Mouse (Mus musculus): ENCODE measurements around the gene Ptpn20. TPM values are rescaled to one million over a fixed set of nuclear protein-coding genes. Genes with fewer than 3 reads are reported as not detected.

Gene Ptpn20
- polyA plus RNA-seq, 1 experiment from 2014 or later, result 0.12 TPM

- WGBS (ENCODE audit: insufficient replicate concordance), result 75% methylated on average over 9 of the region's 9 CpGs
- Histone ChIP-seq H3K9ac (ENCODE audit: low read depth, low read length) (no peak overlapping the region), H3K36me3 (ENCODE audit: control insufficient read depth, insufficient read depth) (no peaks in the 10 kb centered on the region), H3K4me3 (ENCODE audit: low read depth, low read length) (no peak overlapping the region), H3K9me3 (replicated peaks; ENCODE audit: control insufficient read depth, low read length) (no peaks in the 10 kb centered on the region), H3K4me2 (ENCODE audit: low read depth, low read length) (no peak overlapping the region), H3K27ac (ENCODE audit: low read length) (no peak overlapping the region), H3K4me1 (ENCODE audit: control insufficient read depth, low read depth, low read length) (no peaks in the 10 kb centered on the region), H3K27me3 (ENCODE audit: control insufficient read depth, insufficient read depth, low read depth, low read length) (no peaks in the 10 kb centered on the region)
- no peak for ATAC-seq (ENCODE audit: low read depth)
Measured at GRCm38 (mm10) chr14:33598376-33599130, 9.5 kb downstream of the Ptpn20 start.

DNA sequence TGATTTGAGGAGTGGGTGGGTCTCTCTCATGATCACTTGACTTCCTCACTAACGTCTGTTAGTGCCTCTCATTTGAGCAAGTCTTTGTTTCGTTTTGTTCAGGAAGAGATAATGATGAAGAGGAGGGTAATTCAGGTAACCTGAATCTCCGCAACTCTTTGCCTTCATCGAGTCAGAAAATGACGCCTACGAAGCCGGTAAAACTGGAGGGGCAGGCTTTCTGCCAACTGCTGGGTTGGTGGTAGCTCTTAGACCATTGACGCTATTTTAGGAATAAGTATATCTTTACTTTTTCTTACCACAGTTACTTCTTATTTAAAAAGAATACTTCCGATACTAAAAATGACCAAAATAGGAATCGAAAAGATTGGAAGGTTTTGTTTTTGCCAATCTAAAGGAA lies 18.4 kb downstream of the Ptpn20 start:
- Histone ChIP-seq H3K4me2 (ENCODE audit: low read depth, low read length) (no peak overlapping the region), H3K27ac (ENCODE audit: low read length) (no peak overlapping the region)

GRCm38 (mm10) chr14:33625036-33625435 lies 36.0 kb downstream of the Ptpn20 start:
- no peak overlapping the region for H3K27ac ChIP-seq (ENCODE audit: low read length)
- H3K4me1 ChIP-seq (ENCODE audit: control insufficient read depth, low read depth, low read length), result no peaks in the 10 kb centered on the region
- no peaks in the 10 kb centered on the region for H3K36me3 ChIP-seq (ENCODE audit: control insufficient read depth, insufficient read depth)
- H3K4me2 ChIP-seq (ENCODE audit: low read depth, low read length), result no peak overlapping the region
- WGBS (ENCODE audit: insufficient replicate concordance), result 58% methylated on average over 3 of the region's 3 CpGs
- ATAC-seq (ENCODE audit: low read depth), result no peak
- H3K9ac ChIP-seq (ENCODE audit: low read depth, low read length), result no peak overlapping the region
- no peak overlapping the region for H3K4me3 ChIP-seq (ENCODE audit: low read depth, low read length)
- no peaks in the 10 kb centered on the region for H3K9me3 ChIP-seq (replicated peaks; ENCODE audit: control insufficient read depth, low read length)
- no peaks in the 10 kb centered on the region for H3K27me3 ChIP-seq (ENCODE audit: control insufficient read depth, insufficient read depth, low read depth, low read length)

More for the DNA sequence above, 18.4 kb downstream of the Ptpn20 start:
- H3K36me3 ChIP-seq (ENCODE audit: control insufficient read depth, insufficient read depth), result no peaks in the 10 kb centered on the region
- H3K9me3 ChIP-seq (replicated peaks; ENCODE audit: control insufficient read depth, low read length), result no peaks in the 10 kb centered on the region
- 73% methylated on average over 10 of the region's 10 CpGs for WGBS (ENCODE audit: insufficient replicate concordance)
- no peaks in the 10 kb centered on the region for H3K27me3 ChIP-seq (ENCODE audit: control insufficient read depth, insufficient read depth, low read depth, low read length)
- ATAC-seq (ENCODE audit: low read depth), result no peak
- H3K9ac ChIP-seq (ENCODE audit: low read depth, low read length), result no peak overlapping the region
- H3K4me1 ChIP-seq (ENCODE audit: control insufficient read depth, low read depth, low read length), result no peaks in the 10 kb centered on the region
- no peak overlapping the region for H3K4me3 ChIP-seq (ENCODE audit: low read depth, low read length)

DNA sequence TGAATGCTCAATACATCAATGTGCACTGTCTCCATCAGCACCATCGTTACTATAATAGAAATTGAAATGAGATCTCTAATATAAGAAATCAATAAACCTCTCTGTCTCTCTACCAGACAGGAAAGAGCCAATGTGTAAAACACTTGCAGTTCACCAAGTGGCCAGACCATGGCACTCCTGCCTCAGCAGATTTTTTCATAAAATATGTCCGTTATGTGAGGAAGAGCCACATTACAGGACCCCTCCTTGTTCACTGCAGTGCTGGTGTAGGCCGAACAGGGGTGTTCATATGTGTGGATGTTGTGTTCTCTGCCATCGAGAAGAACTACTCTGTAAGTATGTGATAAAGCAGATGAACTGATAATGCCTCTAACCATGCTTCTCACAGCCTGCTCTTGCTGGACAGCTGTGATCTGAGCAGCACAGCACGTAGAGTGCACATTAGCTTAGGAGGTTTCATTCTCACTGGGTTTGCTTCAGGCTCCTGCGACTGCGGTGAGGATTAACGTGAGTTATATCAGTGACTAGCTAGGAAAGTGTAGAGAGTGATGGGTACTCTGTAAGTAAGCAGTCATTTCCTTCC lies 43.9 kb downstream of the Ptpn20 start:
- H3K4me2 ChIP-seq (ENCODE audit: low read depth, low read length), result no peak overlapping the region
- ATAC-seq (ENCODE audit: low read depth), result peak; percentile 77
- peaks cover 10% of the 10 kb centered on the region; the same call in 1 of the 2 replicates for H3K4me1 ChIP-seq (ENCODE audit: control insufficient read depth, low read depth, low read length)
- H3K27ac ChIP-seq (ENCODE audit: low read length), result peak overlapping the region; percentile 18; the same call in 1 of the 2 replicates
- no peak overlapping the region for H3K9ac ChIP-seq (ENCODE audit: low read depth, low read length)
- WGBS (ENCODE audit: insufficient replicate concordance), result 33% methylated on average over 8 of the region's 8 CpGs
- H3K9me3 ChIP-seq (replicated peaks; ENCODE audit: control insufficient read depth, low read length), result no peaks in the 10 kb centered on the region
- no peaks in the 10 kb centered on the region for H3K27me3 ChIP-seq (ENCODE audit: control insufficient read depth, insufficient read depth, low read depth, low read length)
- H3K4me3 ChIP-seq (ENCODE audit: low read depth, low read length), result no peak overlapping the region
- H3K36me3 ChIP-seq (ENCODE audit: control insufficient read depth, insufficient read depth), result no peaks in the 10 kb centered on the region

- no peaks in the 10 kb centered on the region for H3K27me3 ChIP-seq (ENCODE audit: control insufficient read depth, insufficient read depth, low read depth, low read length)
- H3K4me3 ChIP-seq (ENCODE audit: low read depth, low read length), result no peak overlapping the region
- peak; percentile 77 for ATAC-seq (ENCODE audit: low read depth)
- H3K4me1 ChIP-seq (ENCODE audit: control insufficient read depth, low read depth, low read length), result peaks cover 10% of the 10 kb centered on the region; the same call in 1 of the 2 replicates
- H3K36me3 ChIP-seq (ENCODE audit: control insufficient read depth, insufficient read depth), result no peaks in the 10 kb centered on the region
- H3K9me3 ChIP-seq (replicated peaks; ENCODE audit: control insufficient read depth, low read length), result no peaks in the 10 kb centered on the region
- no peak overlapping the region for H3K27ac ChIP-seq (ENCODE audit: low read length)
- 55% methylated on average over 4 of the region's 4 CpGs for whole genome bisulfite sequencing (ENCODE audit: insufficient replicate concordance)
- H3K9ac ChIP-seq (ENCODE audit: low read depth, low read length), result no peak overlapping the region
- no peak overlapping the region for H3K4me2 ChIP-seq (ENCODE audit: low read depth, low read length)
Measured at GRCm38 (mm10) chr14:33634354-33634753, 45.3 kb downstream of the Ptpn20 start.

DNA sequence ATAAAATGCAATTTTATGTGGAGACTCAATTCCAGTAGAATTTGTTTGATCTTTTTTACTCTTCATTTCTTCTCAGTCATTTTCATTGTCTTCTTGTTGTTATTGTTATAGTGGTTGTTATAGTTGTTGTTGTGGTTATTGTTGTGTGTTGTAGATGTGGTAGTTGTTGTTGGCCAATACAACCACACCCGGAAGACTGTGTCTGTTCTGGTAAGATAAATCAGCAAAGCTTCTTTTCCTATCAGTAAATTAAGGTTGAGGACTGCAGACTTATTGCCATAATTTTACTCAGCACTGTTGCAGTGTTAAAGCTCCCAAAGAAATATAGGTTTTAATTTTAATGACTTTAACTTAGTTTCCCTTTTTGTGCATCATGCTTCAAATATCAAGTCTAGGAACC lies 45.8 kb downstream of the Ptpn20 start:
- H3K36me3 ChIP-seq (ENCODE audit: control insufficient read depth, insufficient read depth), result no peaks in the 10 kb centered on the region
- H3K4me1 ChIP-seq (ENCODE audit: control insufficient read depth, low read depth, low read length), result peaks cover 10% of the 10 kb centered on the region; the same call in 1 of the 2 replicates
- H3K9me3 ChIP-seq (replicated peaks; ENCODE audit: control insufficient read depth, low read length), result no peaks in the 10 kb centered on the region
- no peak overlapping the region for H3K4me3 ChIP-seq (ENCODE audit: low read depth, low read length)
- H3K4me2 ChIP-seq (ENCODE audit: low read depth, low read length), result no peak overlapping the region
- ATAC-seq (ENCODE audit: low read depth), result peak; percentile 72
- H3K9ac ChIP-seq (ENCODE audit: low read depth, low read length), result no peak overlapping the region
- no peak overlapping the region for H3K27ac ChIP-seq (ENCODE audit: low read length)
- 44% methylated on average over 1 of the region's 1 CpGs for WGBS (ENCODE audit: insufficient replicate concordance)
- H3K27me3 ChIP-seq (ENCODE audit: control insufficient read depth, insufficient read depth, low read depth, low read length), result no peaks in the 10 kb centered on the region

GRCm38 (mm10) chr14:33639357-33639756 lies 50.4 kb downstream of the Ptpn20 start:
- H3K4me3 ChIP-seq (ENCODE audit: low read depth, low read length), result no peak overlapping the region
- no peaks in the 10 kb centered on the region for H3K36me3 ChIP-seq (ENCODE audit: control insufficient read depth, insufficient read depth)
- no peaks in the 10 kb centered on the region for H3K27me3 ChIP-seq (ENCODE audit: control insufficient read depth, insufficient read depth, low read depth, low read length)
- no peak overlapping the region for H3K4me2 ChIP-seq (ENCODE audit: low read depth, low read length)
- no peak overlapping the region for H3K9ac ChIP-seq (ENCODE audit: low read depth, low read length)
- no peak overlapping the region for H3K27ac ChIP-seq (ENCODE audit: low read length)
- 65% methylated on average over 5 of the region's 5 CpGs for WGBS (ENCODE audit: insufficient replicate concordance)
- no peak for ATAC-seq (ENCODE audit: low read depth)
- no peaks in the 10 kb centered on the region for H3K9me3 ChIP-seq (replicated peaks; ENCODE audit: control insufficient read depth, low read length)
- peaks cover under 1% of the 10 kb centered on the region; the same call in 1 of the 2 replicates for H3K4me1 ChIP-seq (ENCODE audit: control insufficient read depth, low read depth, low read length)

DNA sequence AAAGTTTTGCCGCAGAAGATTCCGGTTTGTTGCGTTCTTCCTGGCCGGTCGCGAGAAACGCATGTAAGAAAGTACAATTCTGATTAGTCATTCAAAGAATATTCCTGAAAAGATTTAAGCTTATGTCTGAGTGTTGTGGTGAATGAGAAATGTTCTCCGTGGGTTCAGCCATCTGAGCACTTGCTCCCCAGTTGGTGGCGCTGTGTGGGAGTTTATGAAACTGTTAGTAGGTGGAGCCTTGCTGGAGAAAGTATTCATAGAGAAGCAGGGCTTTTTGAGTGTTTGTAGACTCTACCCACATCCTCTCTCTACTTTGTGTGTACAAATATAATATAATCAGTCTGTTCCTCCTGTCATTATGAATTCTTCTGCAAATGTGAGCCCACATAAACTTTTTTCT lies 61.7 kb downstream of the Ptpn20 start:
- WGBS (ENCODE audit: insufficient replicate concordance), result 86% methylated on average over 9 of the region's 9 CpGs
- Histone ChIP-seq H3K4me1 (ENCODE audit: control insufficient read depth, low read depth, low read length) (no peaks in the 10 kb centered on the region), H3K36me3 (ENCODE audit: control insufficient read depth, insufficient read depth) (no peaks in the 10 kb centered on the region), H3K27ac (ENCODE audit: low read length) (no peak overlapping the region), H3K4me3 (ENCODE audit: low read depth, low read length) (no peak overlapping the region), H3K4me2 (ENCODE audit: low read depth, low read length) (no peak overlapping the region), H3K27me3 (ENCODE audit: control insufficient read depth, insufficient read depth, low read depth, low read length) (no peaks in the 10 kb centered on the region), H3K9me3 (replicated peaks; ENCODE audit: control insufficient read depth, low read length) (no peaks in the 10 kb centered on the region), H3K9ac (ENCODE audit: low read depth, low read length) (no peak overlapping the region)
- ATAC-seq (ENCODE audit: low read depth), result no peak

DNA sequence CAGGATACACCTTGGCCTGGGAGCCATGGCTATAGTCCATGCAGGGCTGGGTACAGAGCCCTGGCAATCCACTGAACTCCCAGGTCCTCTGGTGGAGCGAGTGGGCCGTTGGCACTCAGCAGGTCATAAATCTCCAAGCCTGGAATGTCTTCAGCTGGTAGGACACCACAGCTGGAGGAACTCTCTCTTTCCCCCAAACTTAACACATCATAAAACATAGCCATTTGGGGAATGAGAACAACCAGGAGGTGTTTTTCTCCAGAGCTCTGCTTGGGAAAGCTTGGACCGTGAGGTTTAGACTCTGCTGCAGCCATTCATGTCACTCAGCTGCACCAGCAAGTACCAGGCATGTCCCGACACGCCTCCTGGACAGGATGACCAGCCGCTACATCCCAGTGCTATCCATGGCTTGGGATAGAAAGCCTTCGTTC lies 68.5 kb downstream of the Ptpn20 start:
- no peak overlapping the region for H3K27ac ChIP-seq (ENCODE audit: low read length)

More for the DNA sequence above, 68.5 kb downstream of the Ptpn20 start:
- no peak overlapping the region for H3K9ac ChIP-seq (ENCODE audit: low read depth, low read length)
- H3K9me3 ChIP-seq (replicated peaks; ENCODE audit: control insufficient read depth, low read length), result no peaks in the 10 kb centered on the region
- H3K4me2 ChIP-seq (ENCODE audit: low read depth, low read length), result no peak overlapping the region
- 57% methylated on average over 7 of the region's 7 CpGs for WGBS (ENCODE audit: insufficient replicate concordance)
- no peak overlapping the region for H3K4me3 ChIP-seq (ENCODE audit: low read depth, low read length)
- no peak for ATAC-seq (ENCODE audit: low read depth)
- no peaks in the 10 kb centered on the region for H3K27me3 ChIP-seq (ENCODE audit: control insufficient read depth, insufficient read depth, low read depth, low read length)
- H3K4me1 ChIP-seq (ENCODE audit: control insufficient read depth, low read depth, low read length), result no peaks in the 10 kb centered on the region
- H3K36me3 ChIP-seq (ENCODE audit: control insufficient read depth, insufficient read depth), result no peaks in the 10 kb centered on the region
